Mouse (Mus musculus) common myeloid progenitor, adult 5-6 weeks (primary cell): ENCODE measurements around the gene Vps13c. TPM values are rescaled to one million over a fixed set of nuclear protein-coding genes. Genes with fewer than 3 reads are reported as not detected.

Experiments
- ATAC-seq: replicated peaks from 2 replicates; pipeline ENCODE4 v1.8.0; 2016; ENCODE audit warnings: low read depth, mild to moderate bottlenecking, moderate TSS enrichment, inconsistent platforms; ENCODE audit not compliant: poor library complexity, severe bottlenecking
- total RNA-seq: library from RNA; stranded (forward); fragments of 200-1000, 187-1606 nt; gene quantifications from 2 replicates; pipeline ENCODE4 v1.2.3, GENCODE M21; 2017

Gene Vps13c
- total RNA-seq, 1 experiment from 2014 or later, result 42.2 TPM

DNA sequence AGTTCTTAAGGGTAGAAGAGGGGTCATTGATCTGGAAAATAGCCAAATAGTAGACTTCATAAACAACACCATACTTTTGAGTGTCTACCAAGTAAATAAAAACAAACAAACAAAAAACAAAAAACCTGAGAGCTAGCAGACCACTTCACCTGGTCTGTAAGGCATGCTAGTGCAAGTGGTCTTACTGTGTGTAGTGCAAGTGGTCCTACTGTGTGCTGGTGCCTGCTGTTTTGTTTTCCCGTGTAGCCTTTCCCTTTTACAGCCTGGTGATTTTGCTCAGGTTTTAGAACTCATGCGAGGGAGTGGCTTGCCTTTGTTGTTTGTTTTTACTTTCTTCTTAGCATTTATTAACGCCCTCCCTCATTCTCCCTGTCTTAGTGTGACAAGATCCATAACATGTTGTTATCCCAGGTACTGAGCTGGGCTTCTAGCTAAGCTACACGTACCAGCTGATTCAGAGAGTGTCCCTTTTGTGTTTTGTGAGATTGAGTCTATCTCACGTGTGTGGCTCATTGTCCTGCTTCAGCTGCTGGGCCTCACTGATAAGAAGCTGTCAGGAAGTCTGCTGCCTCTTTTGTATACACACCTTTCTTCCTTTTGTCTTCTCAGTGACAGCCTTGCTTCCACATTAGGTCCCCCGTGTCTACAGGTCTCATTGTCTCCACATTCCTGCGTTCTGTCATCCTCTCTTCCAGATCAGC is 34.5 kb downstream of the Vps13c start:
- ATAC-seq, result no peak

DNA sequence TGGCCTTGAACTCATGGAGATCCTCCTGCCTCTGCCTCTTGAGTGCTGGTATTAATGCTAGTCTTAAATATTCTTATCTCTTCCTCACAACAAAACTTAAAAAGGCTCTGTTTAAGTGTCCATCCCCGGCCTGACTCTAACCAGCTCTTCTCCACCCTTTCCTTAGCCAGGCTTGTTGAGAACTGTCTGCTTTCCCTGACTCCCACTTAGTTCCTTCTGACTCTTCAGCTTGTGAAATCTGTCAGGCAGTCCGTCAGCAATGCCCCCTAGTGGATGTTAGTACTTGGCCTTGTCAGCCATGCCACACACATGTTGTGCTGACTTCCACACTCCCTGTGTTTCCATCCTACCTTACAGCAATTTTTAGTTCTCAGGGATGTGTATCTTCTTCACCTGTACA is 35.1 kb downstream of the Vps13c start:
- ATAC-seq, result peak; percentile 58; the same call in 1 of the 2 replicates

DNA sequence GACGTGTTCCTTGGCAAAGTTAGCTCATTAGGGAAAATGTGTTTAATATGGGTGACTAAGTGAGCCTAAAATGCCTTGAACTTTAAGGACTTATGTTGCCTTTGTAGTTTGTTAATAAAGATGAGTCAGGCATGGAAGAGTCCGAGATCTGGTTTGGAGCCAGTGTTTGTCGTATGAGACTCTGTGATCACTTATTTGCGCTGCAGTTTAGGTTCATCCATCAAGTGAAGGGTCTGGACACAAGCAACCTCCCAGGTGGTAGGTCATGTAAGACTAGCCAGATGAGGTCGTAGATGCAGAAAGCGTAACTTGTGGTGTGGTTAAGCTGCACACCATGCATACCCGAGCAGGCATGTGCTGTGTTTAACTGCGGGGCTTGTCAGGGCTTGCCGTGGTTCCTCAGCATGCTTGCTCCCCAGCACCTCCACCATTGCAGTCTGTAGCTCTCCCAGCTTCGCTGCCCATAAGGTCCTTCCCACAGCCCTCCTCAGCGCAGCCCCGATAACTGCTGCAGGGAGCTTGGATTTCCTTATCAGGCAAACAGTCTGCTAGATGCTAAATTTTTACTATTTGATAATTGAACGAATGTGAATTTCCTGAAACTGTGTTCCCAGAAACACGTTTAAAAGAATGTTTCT is 37.0 kb downstream of the Vps13c start:
- no peak; the same call in 1 of the 2 replicates for ATAC-seq

DNA sequence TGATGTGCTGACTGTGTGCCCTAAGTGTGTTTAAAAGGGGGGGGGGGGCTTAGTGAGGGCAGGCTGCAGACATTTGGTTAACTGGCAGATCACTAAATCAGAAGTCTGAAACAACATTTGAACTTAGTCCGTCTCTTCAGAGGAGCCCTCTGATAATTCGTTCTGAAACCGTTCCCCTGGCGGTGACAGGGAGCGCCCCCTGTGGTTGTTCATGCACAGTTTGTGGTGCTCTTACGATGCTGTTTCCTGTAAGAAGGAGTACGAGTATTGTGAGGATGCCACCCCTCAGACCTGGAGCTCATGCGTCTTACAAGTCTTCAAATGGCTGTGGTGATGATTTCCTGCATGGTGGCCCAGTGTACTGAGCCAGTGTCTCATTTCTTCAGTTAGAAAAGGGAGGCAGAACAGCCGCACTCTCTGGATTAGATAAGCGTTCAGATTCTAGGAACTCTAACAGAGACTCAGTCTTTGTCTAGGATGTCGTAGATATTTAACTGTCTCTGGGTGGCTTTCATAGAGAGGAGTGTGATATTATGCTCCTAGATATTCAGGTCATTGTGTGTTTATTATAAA is 38.1 kb downstream of the Vps13c start:
- no peak for ATAC-seq

GRCm38 (mm10) chr9:67883349-67883984 is 43.3 kb downstream of the Vps13c start:
- ATAC-seq, result no peak

GRCm38 (mm10) chr9:67884095-67884494 is 43.9 kb downstream of the Vps13c start:
- ATAC-seq, result no peak

- no peak for ATAC-seq
Observed at GRCm38 (mm10) chr9:67886981-67887720, 47.0 kb downstream of the Vps13c start.

DNA sequence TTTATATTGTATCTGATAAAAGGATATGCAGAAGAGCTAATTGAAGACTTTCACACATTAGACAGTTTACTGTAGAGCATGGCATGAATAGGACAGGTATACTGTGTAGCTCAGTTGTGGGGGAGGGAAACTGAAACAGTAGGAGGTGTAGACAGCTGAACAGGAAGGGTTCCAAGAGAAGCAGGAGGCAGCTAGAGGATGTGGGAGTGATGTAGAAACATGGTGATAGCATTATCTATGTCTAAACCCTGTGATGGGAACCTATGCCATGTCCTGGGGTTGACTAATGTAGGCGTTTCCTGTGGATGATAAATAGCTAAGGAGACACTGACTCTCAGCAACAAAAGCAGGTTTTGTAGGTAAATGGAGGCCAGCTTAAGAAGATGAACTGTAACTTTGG is 53.3 kb downstream of the Vps13c start:
- ATAC-seq, result no peak

DNA sequence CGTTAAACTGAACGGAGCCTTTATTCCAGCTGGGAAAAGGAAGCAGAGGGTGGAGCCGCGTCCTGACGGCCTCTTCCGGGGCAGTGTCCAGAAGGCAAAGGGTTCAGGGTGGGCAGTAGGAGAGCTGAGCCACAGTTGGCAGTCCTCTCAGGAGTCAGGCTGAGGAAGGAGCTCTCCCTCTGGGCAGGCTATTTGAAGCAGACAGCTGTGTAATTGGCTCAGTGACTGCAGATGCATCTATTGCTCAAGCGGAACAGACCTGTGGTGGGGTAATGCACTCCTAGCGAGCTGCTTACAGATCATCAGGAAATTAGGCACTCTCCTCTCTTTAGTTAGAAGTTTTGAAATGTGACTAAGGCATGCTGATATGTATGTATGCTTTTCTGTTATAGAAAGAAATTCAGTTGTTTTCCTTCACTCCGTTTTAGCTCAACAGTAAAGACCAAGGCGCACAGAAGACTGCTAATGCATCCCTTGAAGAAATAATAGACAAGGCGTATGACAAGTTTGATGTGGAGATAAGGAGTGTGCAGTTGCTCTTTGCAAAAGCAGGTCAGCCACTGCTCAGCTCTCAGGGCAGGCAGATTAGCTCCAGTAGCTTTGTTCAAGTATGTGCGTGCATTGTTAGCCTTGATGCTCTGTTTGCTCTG is 56.6 kb downstream of the Vps13c start:
- no peak for ATAC-seq

DNA sequence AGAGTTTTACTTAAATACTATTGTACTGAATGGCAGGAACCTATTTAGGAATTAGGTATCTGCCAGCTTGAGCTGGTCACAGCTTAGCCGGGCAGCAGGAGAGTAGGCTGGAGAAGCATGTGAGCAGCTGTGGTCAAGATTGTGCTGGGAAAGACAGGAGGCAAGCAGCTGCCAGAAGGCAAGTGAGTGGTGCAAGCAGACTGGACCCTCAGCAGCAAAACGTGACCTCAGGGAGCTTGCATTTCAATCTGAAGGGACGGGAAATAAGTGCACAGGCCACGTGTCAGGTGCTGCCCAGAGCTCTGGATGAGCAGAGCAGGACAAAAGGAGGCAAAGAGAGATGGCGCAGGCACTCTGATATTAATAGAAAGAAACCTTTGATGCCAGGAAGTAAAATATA is 60.2 kb downstream of the Vps13c start:
- ATAC-seq, result no peak

- ATAC-seq, result no peak
Observed at GRCm38 (mm10) chr9:67904355-67904754, 64.2 kb downstream of the Vps13c start.

GRCm38 (mm10) chr9:67905541-67905940 is 65.3 kb downstream of the Vps13c start:
- ATAC-seq, result no peak

GRCm38 (mm10) chr9:67914681-67915080 is 74.5 kb downstream of the Vps13c start:
- ATAC-seq, result no peak

DNA sequence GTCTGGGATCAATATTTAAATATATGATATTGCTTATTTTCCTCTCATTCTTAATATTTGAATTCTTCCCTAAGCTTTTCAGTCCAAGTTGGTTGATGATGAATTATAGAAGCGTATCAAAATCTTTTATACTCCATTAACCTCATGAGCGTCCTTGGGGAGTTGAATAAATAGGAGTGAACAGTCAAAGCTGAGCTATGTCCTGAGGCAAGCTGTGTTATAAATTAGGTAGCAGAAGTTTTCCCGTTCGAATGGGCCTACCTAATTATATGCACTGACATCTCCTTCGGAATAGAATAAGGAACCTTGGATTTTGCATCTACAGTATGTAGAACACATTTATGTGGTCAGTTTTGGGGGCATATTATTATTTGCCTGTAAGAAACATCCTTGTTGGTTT is 82.2 kb downstream of the Vps13c start:
- ATAC-seq, result no peak

- no peak for ATAC-seq
Observed at GRCm38 (mm10) chr9:67930629-67931028, 90.4 kb downstream of the Vps13c start.

GRCm38 (mm10) chr9:67937286-67937685 is 97.1 kb downstream of the Vps13c start:
- no peak for ATAC-seq

DNA sequence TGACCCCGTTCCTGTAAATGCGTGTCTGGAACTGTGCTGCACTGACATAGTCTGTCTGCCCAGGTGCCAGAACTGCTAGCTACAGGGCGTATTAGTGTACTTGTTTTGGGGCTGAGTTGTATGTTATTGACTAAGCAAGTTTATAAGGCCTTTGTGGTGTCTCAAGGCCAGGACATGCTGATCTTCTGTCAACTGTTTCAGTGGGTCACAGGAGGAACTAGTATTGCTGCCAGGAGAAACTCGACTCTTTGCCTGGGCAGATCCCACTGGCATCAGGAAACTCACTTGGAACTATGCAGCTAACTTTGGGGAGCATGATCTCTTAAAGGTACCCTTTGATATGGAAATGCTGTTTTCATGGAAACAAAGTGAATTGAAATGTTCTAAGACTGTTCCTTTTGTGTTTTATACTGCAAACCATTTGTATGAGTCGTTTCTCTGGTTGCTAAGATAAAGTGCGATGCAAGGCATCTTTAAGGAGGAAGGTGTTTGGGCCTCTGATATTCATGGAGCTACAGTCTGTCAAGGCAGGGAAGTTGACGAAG is 115.3 kb downstream of the Vps13c start:
- ATAC-seq, result no peak

DNA sequence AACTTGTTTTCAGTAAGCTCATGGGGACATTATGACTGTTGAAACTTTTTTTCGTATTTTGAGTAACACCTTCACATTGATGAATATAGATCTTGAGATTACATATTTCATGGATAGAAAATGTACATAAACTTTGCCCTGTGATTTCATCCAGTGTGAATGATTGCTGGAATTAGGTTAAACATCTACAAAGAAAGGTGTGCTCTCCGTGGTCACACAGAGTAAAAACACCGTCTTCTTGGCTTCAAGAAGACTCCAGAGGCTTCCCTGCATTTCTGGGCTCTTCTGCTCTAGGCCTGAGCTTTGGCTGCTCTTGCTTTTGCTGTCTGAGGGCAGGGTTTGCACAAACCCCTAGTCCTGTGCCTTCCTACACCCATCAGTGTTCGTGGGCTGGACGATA is 121.8 kb downstream of the Vps13c start:
- no peak for ATAC-seq

GRCm38 (mm10) chr9:67965889-67966288 is 125.7 kb downstream of the Vps13c start:
- no peak for ATAC-seq

- ATAC-seq, result no peak
Observed at GRCm38 (mm10) chr9:67967011-67967410, 126.8 kb downstream of the Vps13c start.
